Mouse (Mus musculus): ENCODE measurements around the gene Rai1.
A peak's percentile ranks its signal among the peaks of the same experiment; 100 is the strongest.

Rai1 gene

DNA sequence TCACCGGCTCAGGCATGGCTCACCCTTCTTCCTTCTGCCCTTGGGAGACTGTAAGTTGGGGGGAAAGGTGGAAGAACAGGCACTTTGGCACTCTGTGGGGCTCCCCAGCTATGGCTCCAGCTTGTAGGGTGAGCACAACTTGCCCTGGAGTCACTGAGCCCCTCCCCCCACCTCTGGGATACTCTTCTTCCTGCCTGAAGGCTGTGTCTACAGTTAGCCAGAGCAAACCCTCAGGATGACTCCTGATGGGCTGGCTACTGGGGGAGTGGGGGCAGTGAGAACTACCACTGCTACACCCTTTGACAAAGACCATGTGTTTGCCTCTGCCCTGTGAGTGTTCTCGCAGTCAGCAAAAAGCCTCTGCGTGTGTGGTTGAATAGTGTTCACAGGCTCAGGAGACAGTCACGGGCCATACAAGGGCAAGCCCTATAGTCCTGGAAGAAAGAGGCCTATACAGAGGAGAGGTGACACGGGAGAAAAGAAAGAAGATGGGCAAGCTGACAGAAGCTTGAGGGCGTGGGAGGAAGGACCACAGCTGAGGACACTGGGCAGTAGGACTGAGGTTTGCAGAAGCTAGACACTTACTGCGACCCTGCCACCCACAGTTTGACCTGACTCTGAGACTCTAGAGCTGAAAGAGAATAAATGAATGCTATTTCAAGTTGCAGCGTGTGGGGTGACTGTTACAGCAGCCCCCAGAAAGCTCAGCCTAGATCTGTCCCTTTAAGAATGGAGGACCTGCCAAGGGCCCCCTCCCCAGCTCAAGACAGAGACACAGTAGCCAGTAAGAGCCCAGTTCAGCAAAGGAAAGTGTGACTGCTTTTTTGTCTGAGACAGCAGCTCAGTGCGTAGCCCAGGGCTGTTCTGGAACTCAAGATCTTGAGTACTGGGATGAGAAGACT is 9.7 kb upstream of the Rai1 start:
- peak; percentile 35 for DNase-seq

DNA sequence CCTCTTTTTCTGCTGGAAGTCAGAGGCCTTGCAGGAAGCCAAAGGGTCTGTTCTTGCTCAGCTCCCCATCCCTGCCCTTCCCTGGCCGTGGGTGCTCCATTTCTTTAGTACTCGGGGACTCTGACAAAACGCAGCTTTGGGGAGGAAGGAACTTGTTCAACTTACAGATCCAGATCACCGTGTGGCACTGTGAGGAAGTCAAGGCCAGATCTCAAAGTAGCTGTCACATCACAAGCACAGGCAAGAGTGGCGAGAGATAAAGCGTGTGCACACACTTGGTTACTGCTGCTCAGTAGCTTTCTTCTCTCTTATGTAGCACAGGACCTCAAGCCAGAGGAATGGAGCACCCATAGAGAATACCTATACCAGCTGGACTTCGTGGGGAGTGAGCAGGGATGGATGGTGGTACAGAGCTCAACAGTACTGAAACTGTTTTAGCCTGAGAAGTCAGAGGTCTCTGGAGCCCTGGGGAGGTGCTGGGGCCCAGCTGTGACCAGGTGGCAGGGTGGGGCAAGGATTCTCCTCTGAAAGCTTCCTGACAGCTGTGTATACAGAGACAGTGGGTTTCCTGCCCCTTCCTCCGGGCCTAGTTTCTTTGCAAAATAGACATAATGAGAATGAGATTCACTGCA is 5.1 kb upstream of the Rai1 start:
- DNase-seq: no peak

DNA sequence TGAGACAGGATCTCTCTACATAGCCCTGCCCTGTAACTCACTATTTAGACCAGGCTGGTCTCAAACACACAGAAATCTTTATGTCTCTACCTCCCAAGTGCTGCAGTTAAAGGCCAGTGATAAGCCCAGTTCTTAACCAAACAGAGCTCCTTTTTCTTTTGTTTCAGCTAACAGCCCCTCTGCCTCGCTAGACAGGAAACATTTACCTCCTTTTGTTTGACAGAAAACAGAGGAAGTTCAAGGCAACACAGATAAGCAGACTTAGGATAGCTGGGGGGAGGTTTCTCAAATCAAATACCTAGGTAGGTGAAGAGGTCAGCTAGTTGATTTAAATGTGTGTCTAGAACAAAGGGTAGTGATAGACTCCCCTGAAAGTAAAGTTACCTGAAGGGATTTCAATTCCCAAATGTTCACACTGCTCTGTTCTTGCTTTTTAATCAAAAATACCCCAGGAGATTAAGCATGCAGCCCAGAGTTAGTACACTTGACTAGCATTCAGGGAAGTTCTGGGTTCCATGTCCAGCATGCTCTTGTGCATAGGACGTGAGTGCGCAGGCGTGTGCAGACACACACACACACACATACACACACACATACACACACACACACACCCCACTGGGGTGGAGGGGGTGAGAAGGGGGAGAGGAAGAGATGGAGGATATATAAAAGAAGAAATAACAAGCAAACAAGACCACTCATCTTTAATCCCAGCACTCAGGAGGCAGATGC is 3.8 kb upstream of the Rai1 start:
- no peak for DNase-seq

DNA sequence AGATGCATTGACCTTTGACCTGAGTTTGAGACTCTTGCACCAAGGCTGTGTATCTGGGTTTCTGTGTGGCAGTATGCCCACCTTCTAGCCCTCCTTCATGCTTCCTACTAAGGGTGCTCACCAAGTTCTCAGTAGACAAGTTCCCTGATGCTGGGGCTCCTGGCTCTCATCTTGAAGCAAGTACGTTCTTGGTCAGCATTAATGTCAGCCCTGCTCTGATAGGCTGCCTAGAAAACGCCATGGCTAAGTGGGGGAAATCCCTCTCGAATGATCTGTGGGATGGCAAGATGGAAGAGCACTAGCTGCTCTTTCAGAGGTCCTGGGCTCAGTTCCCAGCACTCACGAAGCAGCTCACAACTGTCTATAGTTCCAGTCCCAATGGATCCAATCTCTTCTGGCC is 2.8 kb upstream of the Rai1 start:
- no peak for DNase-seq

DNA sequence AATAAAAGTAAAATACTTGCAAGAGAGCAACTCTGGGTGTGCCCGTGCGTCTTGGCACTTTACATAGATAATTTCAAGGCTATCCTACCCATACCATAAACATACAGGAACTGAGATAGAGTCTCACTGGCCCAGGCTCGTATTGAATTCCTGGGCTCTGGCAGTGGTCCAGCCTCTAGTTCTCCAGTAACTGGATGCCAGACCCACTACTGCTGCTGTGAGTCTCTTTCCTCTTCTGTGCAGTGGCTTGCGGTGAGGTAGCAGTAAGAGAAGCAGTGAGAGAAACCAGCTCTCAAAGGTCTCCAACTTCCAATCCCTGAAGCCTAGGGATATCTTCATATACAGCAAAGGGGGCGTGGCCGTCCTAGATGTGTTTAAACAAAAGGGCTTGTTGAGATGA is 2.1 kb upstream of the Rai1 start:
- DNase-seq: peak; percentile 76

DNA sequence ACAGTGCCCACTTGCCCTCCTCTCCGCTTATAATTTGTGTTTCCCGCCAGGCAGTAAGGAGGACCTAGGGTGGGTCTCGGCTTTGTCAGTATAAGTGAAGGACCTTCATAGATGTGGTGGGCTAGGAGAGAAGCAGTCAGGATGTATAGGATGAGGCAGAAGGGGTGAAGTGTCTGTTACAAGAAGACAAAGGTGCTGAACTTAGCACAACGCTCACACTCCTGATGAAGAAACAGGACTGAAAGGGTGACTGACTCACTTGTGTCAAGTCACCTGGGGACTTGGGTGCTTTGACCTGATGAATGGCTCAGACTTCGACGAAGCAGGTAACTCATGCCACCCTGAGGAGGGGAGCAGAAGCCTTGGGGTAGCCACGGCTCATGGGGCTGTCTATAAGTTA is 1.2 kb upstream of the Rai1 start:
- DNase-seq: no peak

DNA sequence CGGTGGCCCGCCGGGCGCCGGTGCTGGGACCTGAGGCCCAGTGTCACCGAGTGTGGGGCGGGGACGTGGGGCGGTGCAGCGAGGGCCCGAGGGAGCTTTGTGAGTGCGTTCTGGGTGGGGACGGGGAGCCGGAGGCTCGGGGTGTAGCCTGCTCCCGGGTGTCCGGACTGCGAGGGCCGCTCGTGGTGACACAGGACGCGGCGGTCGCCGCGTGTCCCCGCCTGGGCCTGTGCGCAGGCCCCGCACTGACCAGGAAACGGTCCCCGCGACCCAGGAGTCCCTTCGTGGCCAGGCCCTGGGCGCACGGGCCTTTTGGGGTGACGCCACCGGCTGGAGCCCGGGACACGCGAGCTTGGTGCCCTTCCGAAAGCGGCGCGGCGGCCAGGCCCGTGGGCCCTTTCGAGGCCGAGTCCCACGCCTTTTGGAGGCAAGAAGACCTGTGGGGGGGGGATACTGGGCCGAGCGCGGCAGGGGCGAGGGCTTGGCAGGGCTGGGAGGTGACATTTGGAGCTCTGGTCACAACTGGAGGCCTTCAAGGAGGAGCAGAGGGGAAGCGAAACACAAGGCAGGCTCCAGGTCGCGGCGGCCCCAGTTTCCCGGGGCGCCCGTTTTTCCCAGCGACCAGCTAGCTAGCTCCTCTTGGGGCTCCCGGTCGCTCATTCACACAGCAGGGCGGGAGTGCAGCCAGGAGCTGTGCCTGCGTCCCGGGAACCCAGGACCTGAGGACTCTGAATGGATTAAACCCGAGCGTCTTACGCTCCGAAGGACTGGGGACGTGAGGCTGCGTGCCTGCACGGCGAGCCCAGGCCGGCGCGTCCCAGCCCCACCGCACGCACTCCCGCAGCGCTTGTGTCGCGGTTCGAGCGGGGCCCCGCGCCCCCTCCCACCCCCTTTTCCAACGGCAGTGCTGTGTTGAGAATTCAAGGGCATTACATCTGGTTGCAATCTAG is 1.1 kb downstream of the Rai1 start:
- DNase-seq: peak; percentile 77

DNA sequence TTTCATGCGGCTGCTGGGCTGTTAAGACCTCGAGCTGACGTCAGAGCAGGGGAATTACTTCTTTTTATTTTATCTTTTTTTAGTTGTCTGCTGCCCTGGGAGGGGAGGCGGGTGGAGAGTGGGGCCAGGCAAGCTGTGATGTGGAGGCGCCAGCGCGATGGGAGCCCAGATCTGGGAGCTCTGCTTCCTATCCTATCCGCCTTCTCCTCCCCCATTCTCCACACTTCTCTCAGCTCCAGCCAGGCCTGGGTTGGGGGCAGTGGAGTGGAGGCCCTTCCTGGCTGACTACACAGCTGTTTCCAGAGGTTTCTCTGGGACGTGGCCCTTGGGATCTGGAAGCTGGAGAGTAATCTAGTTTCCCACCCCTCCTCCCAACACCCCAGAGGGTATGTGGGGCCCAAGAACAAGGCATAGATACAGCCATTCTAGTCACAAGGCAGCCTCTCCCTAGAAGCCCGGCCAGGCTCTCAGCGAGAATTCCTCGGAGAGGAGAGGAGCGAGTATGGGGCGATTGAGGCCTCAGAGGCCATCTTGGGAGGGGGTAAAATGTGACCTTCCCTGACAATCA is 1.8 kb downstream of the Rai1 start:
- peak; percentile 72 for DNase-seq

DNA sequence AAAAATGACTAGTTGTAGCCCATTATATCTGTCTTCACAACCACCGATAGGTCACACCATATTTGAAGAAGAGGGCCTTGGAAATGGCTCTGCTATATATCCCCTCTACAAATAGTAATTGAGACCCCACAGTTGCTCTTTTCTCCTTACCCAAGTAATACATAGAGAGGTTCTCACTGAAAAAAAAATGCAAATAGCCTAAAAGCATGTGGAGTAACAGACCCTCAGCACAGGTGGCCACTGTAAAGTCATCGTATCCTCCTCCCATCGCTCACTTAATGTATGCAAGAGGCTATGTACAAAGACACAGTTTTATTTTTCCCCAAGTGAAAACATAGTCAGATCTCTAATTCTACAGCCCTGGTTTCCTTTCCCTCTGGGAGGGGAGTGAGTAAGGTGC is 2.6 kb downstream of the Rai1 start:
- no peak for DNase-seq

DNA sequence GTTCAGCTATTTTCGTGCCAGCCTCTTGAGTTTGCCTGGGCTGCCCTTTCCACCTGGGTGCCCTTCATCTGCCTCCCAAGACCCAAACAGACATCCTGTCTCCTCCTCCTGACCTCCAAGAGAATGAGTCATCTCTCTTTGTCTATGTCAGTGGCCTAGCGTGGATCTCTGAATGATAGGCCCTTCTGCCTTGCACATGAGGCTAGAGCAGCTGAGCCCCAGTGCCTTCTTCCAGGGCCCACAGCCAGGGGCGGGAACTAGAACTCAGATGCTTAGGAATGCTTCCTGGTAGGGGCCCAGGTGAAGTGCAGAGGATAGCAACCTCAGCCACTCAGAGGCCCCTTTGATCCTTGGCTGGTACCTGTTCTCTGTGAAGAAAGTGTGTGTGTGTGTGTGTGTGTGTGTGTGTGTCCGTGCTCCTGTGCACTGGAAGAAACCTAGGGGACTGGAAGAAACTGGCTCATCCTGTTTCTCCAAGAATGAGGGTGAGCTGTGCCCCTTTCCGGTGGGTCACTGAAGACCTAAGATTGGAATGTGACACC is 3.9 kb downstream of the Rai1 start:
- peak; percentile 49 for DNase-seq

DNA sequence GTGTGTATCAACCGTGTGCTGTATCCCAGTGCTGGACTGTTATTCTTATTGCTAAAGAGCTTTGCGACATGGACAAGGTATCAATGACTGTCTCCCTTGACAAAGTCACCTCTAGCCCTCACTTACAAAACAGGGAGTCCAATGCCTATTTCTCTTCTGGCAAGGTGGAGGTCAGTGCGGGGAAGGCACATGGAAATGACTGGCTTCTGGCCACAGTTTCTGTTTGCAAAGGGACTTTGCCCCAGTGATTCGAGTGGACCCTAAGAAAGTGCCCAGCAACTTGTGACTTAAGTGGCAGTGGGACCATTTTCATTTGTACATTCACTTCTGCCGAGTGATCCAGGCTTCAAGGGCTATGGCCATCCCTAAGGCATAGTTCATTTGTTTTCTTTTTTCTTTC is 5.6 kb downstream of the Rai1 start:
- DNase-seq: peak; percentile 28

DNA sequence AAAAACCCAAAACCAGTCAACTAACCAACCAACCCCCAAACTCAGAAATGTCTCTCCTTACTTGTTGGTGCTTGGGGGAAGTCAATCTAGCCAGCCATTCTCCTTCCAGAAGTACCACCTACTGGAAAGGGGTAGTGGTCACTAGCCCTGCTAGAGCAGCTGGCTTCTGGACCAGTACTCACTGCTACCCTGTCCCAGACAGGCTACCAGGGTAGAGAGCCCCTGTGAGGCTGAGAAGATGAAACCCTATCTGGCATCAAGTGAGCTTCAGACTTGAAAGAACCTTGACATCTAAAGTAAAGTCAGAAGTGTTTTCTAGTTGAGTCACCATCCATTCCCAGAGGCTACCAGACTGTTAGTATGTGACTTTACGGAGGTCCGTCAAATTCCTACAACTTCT is 6.8 kb downstream of the Rai1 start:
- DNase-seq: no peak

DNA sequence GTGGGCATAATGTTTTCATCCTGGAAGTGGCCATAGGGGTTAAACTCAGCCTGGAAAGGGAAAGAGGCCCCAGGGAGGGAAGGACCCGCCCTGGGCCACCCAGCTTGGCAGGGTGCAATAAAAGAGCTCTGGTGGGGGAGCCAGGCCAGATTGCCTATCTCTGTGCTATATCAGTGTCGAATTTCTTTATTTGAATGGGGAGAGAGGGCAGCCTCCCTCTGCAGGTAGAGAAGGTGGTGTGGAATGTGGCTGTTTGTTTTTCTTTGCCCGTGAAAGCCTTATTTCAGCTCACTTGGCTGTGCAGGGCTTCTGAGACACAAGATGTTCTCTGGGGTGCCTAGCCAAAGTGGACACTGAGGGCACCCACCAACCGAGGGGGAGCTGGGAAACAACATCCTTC is 8.8 kb downstream of the Rai1 start:
- peak; percentile 38 for DNase-seq

DNA sequence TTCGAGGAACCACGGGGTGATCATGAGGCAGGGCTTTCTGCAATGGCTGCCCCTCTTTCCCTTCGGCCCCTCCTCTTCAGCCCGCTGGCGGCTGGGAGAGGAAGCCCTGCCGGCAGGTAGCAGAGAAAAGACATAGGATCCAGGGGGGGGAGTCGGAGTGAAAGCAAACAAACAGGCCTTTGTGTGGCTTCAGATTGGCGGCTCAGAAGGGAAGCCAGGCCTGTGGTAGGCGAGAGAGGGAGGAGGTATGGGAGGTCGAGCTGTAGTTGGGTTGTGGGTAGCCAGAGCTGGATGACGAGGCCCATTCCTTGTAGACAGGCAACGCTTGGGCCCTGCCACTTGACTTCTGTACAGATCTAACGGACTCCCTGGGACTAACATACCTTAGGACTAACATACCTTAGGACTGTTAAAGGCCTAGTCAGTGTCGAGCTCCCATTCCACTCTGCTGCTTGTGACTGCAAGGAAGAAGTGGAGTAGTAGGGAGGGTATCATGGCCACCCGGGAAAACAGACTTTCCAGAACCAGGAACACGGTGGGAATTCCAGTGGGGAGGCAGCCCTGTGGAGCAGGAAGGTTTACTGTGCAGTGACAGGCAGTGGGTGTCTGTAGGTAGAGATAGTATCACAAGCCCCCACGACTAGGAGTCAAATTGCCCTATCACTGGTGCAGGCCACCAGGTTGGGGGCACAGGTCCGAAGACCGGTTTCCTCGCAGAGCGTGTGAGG is 9.6 kb downstream of the Rai1 start:
- peak; percentile 62 for DNase-seq

DNA sequence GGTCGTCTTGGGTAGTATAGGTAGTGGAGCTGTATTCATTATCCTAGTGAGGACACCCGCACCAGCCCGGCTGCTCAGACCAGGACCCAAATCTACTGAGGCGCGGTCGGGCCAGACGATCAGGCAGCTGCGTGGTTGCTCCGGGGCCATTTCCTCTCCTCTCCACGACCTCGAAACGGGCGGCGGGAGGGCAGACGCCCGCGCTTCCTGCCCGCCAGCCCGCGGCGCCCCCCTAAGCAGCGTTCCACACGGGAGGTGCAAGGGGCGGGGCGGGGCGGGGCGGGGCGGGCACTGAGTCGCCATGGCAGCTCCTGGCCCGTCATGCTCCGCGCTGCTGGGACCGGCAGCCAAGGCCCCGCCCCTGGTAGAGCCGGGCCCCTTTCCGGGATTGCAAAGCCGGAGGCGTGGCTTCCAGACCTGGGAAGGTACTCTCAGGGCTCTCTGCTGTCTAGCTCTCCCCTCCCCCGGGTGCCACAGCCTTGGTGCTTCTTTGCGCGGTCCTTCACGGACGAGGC is 10.3 kb downstream of the Rai1 start:
- peak; percentile 97 for DNase-seq

DNA sequence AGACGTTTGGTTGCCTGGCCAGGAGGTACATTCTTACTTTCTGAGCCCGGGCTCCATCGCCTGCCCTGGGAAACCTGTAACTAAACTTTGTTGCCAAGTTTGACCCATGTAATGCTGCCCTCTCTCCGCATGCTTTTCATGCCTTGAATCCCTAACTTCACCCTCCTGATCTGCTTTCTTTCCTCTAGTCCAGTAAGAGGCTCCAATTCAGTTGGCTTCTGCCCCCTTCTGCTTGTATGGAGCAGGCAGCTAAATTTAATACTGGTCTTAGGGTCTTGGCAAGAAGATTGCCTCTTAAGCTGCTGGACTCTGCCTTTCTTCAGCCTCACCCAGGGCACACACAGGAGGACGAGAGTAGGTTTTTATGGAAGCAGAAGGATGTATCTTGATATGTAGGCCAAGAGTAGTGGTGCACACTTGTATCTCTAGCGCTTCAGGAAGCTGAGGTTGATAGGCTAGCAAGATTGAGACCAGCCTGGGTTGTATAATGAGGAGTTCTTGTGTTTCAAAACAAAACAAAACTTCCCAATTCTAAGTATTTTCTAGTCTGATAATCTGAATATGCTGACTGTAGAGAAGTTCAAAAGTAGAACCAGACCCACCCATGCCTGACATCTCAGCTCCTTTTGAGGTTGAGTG is 10.9 kb downstream of the Rai1 start:
- no peak for DNase-seq

DNA sequence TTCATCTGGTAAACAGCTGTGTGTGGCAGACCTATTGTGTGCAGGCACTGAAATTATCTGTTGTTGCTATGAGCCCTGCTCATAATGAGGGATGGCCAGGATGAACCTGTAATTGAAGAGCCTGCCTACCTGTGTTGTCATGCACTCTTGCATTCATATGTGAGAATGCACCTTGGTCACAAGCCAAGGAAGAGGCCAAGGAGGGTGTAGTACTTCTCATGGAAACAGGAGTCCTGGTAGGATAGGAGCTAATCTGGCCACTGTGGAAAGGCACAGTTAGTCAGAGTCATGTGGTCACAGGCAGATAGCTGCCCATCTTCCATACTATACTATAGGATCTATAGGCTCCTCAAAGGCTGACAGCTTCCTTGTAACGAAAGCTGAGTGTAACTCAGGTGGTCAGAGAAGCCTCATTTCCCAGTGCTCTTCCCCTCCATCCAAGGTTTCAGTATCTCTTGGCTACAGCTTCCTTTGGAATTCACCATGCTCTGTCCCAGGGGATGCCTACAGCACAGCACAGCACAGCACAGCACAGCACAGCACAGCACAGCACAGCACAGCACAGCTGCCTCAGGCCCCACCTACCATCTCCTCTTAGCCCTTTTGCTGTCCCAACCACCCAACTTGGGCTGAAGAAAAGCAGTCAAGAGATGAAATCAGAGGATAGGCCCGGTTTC is 15.9 kb downstream of the Rai1 start:
- DNase-seq: no peak

DNA sequence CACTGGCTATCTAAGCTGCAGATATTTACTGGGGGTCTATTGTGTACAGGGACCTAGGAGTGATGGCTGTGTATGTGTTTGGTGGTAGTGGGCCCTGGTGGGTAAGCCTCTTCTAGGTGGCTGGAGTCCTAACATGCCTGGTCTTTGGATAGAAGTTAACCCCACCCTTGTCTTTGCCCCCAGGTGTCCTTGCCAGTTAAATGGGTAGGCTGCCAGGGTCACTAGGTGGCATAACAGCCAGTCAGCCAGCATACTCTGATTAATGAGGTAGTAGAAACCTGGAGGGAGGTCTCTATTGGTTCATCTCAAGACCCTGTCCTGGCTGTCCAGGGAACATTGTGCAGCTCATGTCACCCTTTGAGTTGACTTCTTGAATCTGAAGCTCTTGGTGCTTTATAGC is 17.8 kb downstream of the Rai1 start:
- DNase-seq: peak; percentile 29

DNA sequence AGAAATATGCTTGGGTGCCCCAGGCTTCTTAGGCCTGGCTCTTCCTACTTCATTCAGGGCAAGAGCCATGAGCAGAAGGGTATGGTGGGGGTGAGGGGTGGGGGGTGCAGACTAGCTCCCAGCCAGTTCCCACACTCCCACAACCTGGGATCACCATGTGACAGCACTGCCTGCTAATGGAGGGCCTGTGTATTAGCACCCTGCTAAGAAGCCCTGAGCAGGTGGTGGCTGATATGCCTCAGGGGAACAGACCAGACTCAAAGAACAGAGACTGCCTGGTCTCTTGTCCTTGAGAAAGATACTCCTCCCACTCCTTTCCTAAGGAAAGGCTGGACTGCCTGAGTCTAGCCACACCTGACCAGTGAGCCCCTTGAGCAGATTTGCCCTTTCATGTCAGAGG is 22.2 kb downstream of the Rai1 start:
- DNase-seq: no peak

All from kidney, postnatal 10 days (tissue).